9 mouse cellular contexts compared by ENCODE assay signal in the genomic region with DNA sequence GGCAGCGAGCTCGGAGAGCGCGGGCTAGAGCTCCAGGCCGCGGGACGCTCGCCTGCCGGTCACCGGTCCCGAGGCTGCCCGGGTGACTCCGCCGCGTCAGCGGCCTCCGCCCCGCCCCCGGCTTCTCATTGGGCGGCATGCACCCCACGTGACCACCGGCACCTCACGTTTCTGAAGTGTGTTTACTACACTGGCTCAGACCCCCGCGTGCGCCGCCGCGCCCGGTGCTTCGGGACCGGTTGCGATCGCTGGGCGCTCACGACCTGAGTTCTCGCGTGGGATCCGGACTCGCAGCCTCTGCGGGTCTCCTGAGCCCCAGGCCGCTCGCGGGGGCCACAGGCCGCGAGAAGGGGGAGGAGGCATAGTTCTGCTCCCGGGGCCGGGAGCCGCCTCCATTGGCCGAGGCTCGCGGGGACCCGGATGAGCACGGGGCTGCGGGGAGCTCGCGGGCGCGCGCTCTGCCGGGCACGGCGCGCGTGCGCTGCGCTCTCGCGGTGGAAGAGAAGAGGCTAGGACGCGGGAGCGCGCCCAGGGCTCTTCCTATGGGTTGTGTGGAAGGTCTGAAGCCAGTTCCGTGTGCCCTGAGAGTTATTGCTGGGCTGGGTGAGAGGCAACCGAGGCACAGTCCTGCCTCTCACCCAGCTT. TPM values are rescaled to one million over a fixed set of nuclear protein-coding genes. Genes with fewer than 3 reads are reported as not detected.
DNase-seq lines count a peak whose midpoint lies in the region; ATAC-seq and TF ChIP-seq lines count a peak whose summit lies in the region.
"Had no signal": no experiment of that assay in that cellular context is flagged by ENCODE, and none has a peak within 500 bp of the region (broad histone marks: within the 10 kb centered on the region; RNA-seq: fewer than 3 reads in every experiment).

TSS of gene Cry1 (minus strand) at position 101 of the 645 bp plus-strand sequence.

- no peaks in the 10 kb centered on the region for H3K36me3 ChIP-seq in embryonic facial prominence, embryonic 14.5 days (ENCODE audit: control insufficient read depth, insufficient read depth, low read length)
- H3K36me3 ChIP-seq in limb, embryonic 12.5 days, result peaks cover 4% of the 10 kb centered on the region; the same call in 1 of the 2 replicates
- H3K36me3 ChIP-seq in midbrain, embryonic 14.5 days (ENCODE audit: control insufficient read depth, insufficient read depth, low read length), result no peaks in the 10 kb centered on the region

- TF ChIP-seq CTCF in bone marrow, adult 2 months (IDR thresholded peaks at IDR 0.05; ENCODE audit: control insufficient read depth, insufficient read depth, low read length), result no peak

- peak; percentile 51; the same call in 1 of the 2 replicates for TF ChIP-seq POLR2A in bone marrow, adult 2 months (IDR thresholded peaks at IDR 0.05; ENCODE audit: borderline replicate concordance, control insufficient read depth, low read depth, low read length)

- peak within 1 kb of the TSS; percentile 83 for H3K4me3 ChIP-seq in bone marrow, adult 2 months (replicated peaks; ENCODE audit: control insufficient read depth, low read depth, low read length)
- H3K4me3 ChIP-seq in embryonic facial prominence, embryonic 14.5 days (ENCODE audit: low read depth, low read length), result peak within 1 kb of the TSS; percentile 93
- H3K4me3 ChIP-seq in limb, embryonic 12.5 days (replicated peaks), result peak within 1 kb of the TSS; percentile 83
- peak within 1 kb of the TSS; percentile 92 for H3K4me3 ChIP-seq in midbrain, embryonic 14.5 days (replicated peaks; ENCODE audit: low read depth, low read length)

- peak within 1 kb of the TSS; percentile 99 for H3K27ac ChIP-seq in bone marrow, adult 2 months (ENCODE audit: control insufficient read depth, insufficient read depth, low read depth, low read length, poor library complexity)
- peak within 1 kb of the TSS; percentile 94 for H3K27ac ChIP-seq in embryonic facial prominence, embryonic 14.5 days (replicated peaks; ENCODE audit: low read depth, low read length)
- peak within 1 kb of the TSS; percentile 89 for H3K27ac ChIP-seq in limb, embryonic 12.5 days
- H3K27ac ChIP-seq in midbrain, embryonic 14.5 days (replicated peaks; ENCODE audit: low read depth, low read length), result peak within 1 kb of the TSS; percentile 90

- no peaks in the 10 kb centered on the region for H3K27me3 ChIP-seq in embryonic facial prominence, embryonic 14.5 days (replicated peaks; ENCODE audit: control insufficient read depth, insufficient read depth, low read length)
- no peaks in the 10 kb centered on the region; the same call in 1 of the 2 replicates for H3K27me3 ChIP-seq in limb, embryonic 12.5 days
- H3K27me3 ChIP-seq in midbrain, embryonic 14.5 days (ENCODE audit: control insufficient read depth, insufficient read depth, low read length), result no peaks in the 10 kb centered on the region

- no peaks in the 10 kb centered on the region for H3K9me3 ChIP-seq in embryonic facial prominence, embryonic 14.5 days (ENCODE audit: control insufficient read depth, low read length)
- no peaks in the 10 kb centered on the region for H3K9me3 ChIP-seq in limb, embryonic 12.5 days
- H3K9me3 ChIP-seq in midbrain, embryonic 14.5 days (ENCODE audit: control insufficient read depth, low read length), result no peaks in the 10 kb centered on the region

- DNase-seq in 3T3-L1 (ENCODE audit: low read depth, low spot score), result peak; percentile 90
- peak; percentile 96 for DNase-seq in embryonic facial prominence, embryonic 14.5 days (ENCODE audit: low spot score)
- peak; percentile 97 for DNase-seq in heart, adult 8-10 months (ENCODE audit: low spot score)
- DNase-seq in kidney, adult 8-10 months, result peak; percentile 96 to 98
- DNase-seq in midbrain, embryonic 14.5 days, result peak; percentile 99
- peak; percentile 89 for DNase-seq in spleen, adult 12 weeks (ENCODE audit: low spot score)

- peak; percentile 96 for ATAC-seq in embryonic facial prominence, embryonic 14.5 days (ENCODE audit: low read depth)
- peak; percentile 95 for ATAC-seq in limb, embryonic 12.5 days (ENCODE audit: insufficient number of reproducible peaks, insufficient read depth, low FRiP score, low TSS enrichment, low read depth)
- peak; percentile 97 for ATAC-seq in midbrain, embryonic 14.5 days (ENCODE audit: low FRiP score, low TSS enrichment)

- H3K9ac ChIP-seq in embryonic facial prominence, embryonic 14.5 days (ENCODE audit: low read depth, low read length), result peak within 1 kb of the TSS; percentile 90
- H3K9ac ChIP-seq in limb, embryonic 12.5 days (replicated peaks), result peak within 1 kb of the TSS; percentile 83
- peak within 1 kb of the TSS; percentile 69 for H3K9ac ChIP-seq in midbrain, embryonic 14.5 days (replicated peaks; ENCODE audit: low read length)

- no peaks in the 10 kb centered on the region; the same call in 1 of the 2 replicates for H3K4me1 ChIP-seq in bone marrow, adult 2 months (ENCODE audit: control insufficient read depth, insufficient read depth, low read length)
- peaks cover 9% of the 10 kb centered on the region for H3K4me1 ChIP-seq in embryonic facial prominence, embryonic 14.5 days (ENCODE audit: control insufficient read depth, insufficient read depth, low read length)
- H3K4me1 ChIP-seq in limb, embryonic 12.5 days (replicated peaks), result peaks cover 8% of the 10 kb centered on the region
- H3K4me1 ChIP-seq in midbrain, embryonic 14.5 days (ENCODE audit: control insufficient read depth, insufficient read depth, low read length), result peaks cover 10% of the 10 kb centered on the region

- H3K4me2 ChIP-seq in embryonic facial prominence, embryonic 14.5 days (ENCODE audit: low read depth, low read length), result peak within 1 kb of the TSS; percentile 83
- H3K4me2 ChIP-seq in limb, embryonic 12.5 days, result peak within 1 kb of the TSS; percentile 96
- peak within 1 kb of the TSS; percentile 99 for H3K4me2 ChIP-seq in midbrain, embryonic 14.5 days (ENCODE audit: low read length)

- under 1% methylated on average over 75 of the region's 75 CpGs for WGBS in bone marrow, adult 2 months
- 1% methylated on average over 16 of the region's 75 CpGs for WGBS in embryonic facial prominence, embryonic 14.5 days
- under 1% methylated on average over 75 of the region's 75 CpGs for WGBS in limb, embryonic 12.5 days
- WGBS in midbrain, embryonic 14.5 days, result under 1% methylated on average over 75 of the region's 75 CpGs

RNA-seq across cellular contexts. Expression of gene Cry1, which starts in this region (rescaled TPM):
- polyA plus RNA-seq in bone marrow, adult 2 months (2011; ENCODE audit: insufficient read depth, insufficient read length, low replicate concordance, missing spikeins), result 7.5 and 8.3 TPM in 2 replicates
- 29.5 and 29.6 TPM in 2 replicates for polyA plus RNA-seq in embryonic facial prominence, embryonic 14.5 days (2014; fragmentation: Nextera tagmentation; extraction: Ambion mirVana)
- 10 to 100 TPM in 1 of 4 experiments, 1 to 10 TPM in 3; 6.3 to 11.4 (median 8.5) TPM for total RNA-seq in heart, adult 8-10 months (2022)
- 43.0 and 44.8 TPM in 2 replicates for polyA plus RNA-seq in limb, embryonic 12.5 days (2016; fragmentation: Nextera tagmentation; extraction: Ambion mirVana)
- 26.1 and 40.3 TPM in 2 replicates for polyA plus RNA-seq in midbrain, embryonic 14.5 days (2014; fragmentation: Nextera tagmentation; extraction: Ambion mirVana)
- total RNA-seq: MEL had no signal

Comparison
In these comparisons a context has a peak if more than half of its experiments do, and no peak if none do; other contexts are left out.
1. Peak in every context shown above with its lines: DNase-seq, ATAC-seq, H3K4me3 ChIP-seq and H3K27ac ChIP-seq.